Mouse (Mus musculus) CD4-positive, CD25-positive, alpha-beta regulatory T cell, adult 4 months (primary cell): Measurements from ENCODE around the gene Agpat1. TPM values are rescaled to one million over a fixed set of nuclear protein-coding genes. Genes with fewer than 3 reads are reported as not detected.

ENCODE experiments used
- ATAC-seq: one replicate; pipeline ENCODE4 v1.8.0; 2017
- polyA plus RNA-seq, 2 experiments: library from polyadenylated mRNA; unstranded; fragments of 100-300 nt; shearing (Covaris generic); gene quantifications; one replicate each; pipeline ENCODE4 v1.2.1; 2017

The Agpat1 gene
- polyA plus RNA-seq, 2 experiments from 2014 or later, result 16.9 to 19.2 TPM

DNA sequence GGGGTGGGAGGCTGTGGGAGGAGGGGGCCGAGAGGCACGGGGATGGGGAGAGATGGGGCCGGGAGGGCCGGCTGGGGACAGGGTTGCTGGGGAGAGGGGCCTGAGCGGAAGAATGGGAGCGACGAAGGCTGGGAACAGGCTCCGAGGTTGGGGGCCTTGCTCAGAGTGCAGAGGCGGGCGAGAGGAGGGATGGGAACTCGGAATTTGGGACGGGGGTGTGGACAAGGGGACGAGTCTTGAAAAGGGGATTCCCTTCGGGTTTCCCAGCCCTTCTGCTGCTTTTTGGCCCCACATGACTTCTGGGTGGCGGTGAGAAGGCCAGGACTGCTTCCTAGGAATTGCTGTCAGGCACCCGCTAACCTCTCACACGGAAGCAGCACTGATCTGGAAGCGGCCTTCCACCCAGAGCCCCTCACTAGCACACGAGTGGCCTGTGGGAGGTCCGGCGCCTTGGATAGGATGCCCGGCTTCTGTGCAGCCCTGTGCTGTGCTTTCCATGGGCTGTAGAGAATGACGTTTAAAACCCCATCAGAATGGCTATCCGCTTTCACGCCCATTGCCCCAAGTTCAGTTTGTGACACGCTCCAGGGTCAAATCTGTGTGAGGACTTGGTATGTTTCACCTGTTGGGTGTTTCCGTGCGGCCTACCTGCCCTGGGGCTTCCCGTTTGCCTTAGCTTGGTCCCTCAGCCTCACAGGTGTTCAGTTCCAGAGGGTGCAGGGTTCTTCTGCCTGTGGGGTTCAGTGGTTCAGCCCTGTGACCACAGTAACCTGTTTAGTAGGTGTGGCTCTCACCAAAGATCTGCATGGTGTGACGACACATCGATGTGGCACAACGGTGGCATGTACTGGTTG, 2.4 kb downstream of the Agpat1 start:
- no peak for ATAC-seq

DNA sequence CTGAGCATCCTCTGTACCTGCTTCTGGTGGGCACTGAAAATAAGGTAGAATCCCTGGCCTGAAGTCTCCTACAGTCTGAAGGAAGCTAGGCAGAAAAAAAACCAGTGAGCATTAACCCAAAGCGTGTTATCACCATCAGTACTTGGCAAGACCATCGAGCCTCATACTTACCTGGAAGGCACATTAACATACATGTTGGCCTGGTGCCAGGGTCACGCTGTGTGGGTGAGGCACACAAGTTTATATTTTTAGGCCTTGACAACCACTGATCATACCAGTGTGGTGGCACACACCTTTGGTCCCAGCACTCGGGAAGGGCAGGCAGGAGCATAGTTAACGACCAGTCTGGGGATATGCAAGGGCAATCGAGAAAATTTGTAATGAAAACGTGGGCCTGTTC, 3.9 kb downstream of the Agpat1 start:
- no peak for ATAC-seq

DNA sequence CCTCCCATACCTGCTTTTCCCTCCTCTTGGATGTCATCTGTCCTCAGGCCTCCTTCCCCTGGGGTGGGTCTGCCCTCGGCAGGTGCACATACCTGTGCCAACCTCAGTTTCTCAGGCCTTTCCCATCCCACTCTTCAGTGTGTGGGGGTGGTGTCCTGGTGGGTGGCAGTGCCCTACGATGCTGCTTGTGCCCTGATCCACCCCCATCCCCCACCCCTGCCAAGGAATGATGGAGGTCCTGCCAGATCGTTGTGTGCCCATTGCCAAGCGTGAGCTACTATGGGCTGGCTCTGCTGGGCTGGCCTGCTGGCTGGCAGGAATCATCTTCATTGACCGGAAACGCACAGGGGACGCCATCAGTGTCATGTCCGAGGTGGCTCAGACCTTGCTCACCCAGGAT, 7.0 kb downstream of the Agpat1 start:
- no peak for ATAC-seq

DNA sequence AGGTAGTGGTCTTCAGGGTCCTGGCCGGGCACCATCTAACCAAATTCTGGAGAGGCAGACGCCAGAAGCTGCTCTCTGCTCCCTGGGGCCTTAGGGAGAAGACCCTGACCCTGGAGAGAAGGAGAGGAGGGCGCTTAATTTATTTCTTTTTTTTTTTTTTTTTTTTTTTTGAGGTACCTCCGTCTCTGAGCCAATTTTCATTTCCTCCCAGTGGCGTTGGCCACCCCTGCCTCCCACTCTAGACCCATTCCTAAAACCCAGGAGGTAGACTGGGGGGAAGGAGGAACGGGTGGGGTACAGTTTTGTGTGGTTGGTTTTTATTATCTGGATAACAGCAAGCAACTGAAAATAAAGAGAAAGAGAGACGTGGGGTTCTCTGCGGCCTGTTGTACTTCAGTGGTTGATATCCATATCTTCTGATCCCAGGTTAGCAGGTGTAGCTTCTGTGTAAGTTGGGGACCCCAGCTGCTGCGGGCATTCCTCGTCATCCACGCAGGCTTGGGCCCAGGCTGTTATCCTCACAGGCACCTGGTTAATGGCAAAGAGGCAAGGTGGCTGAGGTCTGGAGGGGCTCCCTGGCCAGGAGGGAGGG, 9.1 kb downstream of the Agpat1 start:
- ATAC-seq, result no peak

DNA sequence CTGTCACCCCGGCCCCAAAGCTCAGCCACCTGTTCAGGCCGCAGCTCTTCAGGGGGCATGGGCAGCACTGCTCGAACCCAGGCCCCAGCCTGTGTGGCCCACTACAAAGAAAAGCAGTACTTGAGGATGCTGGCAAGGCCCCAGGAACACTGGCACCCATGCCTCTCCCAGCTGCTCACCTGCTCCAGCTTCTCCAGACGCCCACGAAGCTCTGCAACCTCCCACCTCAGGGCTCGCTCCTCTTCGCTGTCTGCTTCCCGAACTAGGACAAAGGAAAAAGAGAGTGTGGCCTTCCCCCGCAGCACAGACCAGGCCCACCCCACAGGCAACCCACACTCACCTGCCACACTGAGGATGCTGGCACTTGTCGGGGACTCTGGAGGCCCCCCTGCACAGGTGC, 9.8 kb downstream of the Agpat1 start:
- no peak for ATAC-seq

DNA sequence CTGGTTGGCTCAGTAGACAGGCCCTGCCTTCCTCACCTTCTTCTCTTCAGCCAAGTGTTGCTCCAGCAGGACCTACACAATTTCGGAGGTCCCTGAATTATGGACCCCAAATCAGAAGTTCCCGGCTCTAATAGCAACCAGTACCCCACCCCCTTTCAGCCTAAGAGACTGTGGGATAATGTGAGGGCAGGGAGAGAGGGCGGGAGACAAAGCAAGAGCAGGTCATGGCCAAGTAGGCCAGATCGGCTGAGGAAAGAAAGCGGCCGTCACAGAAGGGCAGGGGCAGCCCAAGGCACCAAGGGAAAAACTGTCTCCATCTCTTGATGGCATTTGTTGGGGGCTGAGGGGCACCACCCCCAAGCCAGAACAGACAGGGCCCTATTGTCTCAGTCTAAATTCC, 11.8 kb downstream of the Agpat1 start, which contains the start of gene Egfl8:
Gene Egfl8 (minus strand): TSS at position 101 of the 400 bp plus-strand sequence.
- no peak for ATAC-seq

DNA sequence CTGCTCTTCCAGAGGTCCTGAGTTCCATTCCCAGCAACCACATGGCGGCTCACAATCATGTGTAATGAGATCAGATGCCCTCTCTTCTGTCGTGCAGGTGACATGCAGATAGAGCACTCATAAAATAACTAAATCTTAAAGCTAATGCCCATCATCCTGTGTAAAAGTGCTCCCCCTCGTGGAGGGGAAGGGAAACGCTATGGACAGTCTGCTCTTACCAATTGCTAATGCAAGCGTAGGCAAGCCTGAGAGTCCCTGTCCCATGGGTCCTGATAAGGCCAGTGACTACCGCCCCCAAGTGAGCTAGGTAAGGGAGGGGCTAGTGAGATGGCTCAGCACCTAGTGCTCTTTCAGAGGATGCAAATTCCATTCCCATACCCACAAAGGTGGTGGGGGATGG, 14.9 kb downstream of the Agpat1 start:
- peak; percentile 84 for ATAC-seq

DNA sequence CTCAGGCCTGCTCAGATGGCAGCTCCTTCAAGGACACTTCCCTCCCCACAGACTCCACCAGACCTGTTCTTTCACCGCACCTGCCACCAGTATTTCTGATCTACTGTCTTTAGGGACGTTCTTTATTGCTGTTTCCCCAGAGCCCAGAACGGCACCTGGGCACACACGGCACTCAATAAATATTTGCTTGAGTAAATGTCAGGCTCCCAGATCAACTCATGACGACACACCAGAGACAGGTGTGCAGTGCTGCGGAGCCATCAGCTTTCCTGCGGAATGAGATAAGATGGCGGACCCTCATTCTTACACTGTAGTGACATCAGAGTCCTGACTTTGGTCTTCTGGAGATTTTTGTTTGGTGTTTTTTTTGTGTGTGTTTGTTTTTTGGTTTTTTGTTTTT, 16.9 kb downstream of the Agpat1 start:
- no peak for ATAC-seq

DNA sequence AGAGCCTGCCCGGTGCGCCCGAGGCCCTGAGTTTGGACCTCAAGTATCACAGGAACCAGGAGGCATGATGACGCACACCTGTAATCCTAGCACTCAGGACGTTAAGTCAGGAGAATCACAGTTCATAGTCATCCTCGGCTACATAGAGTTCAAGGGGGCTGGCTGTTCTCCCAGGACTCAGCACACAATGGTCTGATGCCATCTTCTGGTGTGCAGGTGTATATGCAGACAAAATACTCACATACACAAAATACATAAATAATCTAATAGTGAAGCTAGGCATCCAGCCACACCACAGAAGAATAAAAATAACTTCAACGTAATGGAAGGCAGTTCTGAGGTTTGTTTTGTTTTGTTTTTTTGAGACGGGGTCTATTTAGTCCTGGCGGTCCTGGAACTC, 19.1 kb downstream of the Agpat1 start:
- no peak for ATAC-seq

DNA sequence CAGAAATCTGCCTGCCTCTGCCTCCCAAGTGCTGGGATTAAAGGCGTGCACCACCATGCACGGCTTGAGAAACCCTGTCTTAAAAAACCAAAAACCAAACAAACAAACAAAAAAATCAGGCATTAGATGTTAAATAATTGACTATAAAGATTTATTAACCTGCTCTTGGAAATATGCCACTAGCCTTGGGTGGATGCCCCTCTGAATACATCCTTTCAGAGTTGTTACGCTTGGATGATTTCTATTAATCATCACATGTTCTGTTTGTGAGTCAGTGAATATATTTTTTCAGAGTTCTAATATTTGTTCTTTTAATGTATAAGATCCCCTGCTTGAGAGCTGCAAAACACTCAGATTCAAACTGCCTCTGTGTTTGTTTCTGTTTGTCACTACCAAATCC, 20.9 kb downstream of the Agpat1 start:
- ATAC-seq, result no peak

DNA sequence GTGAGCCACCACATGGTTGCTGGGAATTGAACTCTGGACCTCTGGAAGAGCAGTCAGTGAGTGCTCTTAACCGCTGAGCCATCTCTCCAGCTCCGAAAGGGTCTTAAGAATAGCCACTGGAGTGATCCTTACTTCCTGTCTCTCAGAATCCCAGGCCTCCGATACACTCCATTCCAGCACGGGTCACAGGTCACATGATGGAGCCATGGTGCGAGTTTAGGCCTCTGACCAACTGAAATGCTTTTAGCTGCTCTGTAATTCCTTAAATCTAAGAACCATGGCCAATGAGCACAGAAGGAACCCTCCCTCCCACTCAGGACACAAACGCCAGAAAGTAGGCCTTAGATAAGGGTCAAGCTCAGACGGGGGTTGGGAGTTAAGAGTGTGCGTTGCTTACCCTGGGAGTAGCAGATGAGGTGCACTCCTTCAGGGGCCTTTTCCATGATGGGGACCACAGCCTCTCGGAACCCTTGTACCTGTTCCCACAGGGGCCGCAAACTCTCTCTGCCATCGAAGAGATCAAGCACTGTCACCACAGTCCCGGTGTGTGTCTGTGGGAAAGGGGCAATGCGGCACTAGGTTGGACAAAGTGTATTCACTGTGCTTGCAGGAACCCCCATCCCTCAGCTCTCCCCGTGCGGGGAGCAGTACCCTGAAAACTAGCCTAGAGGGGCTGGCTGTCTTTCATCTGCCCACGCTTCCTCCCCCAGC, 22.2 kb downstream of the Agpat1 start:
- ATAC-seq, result no peak

DNA sequence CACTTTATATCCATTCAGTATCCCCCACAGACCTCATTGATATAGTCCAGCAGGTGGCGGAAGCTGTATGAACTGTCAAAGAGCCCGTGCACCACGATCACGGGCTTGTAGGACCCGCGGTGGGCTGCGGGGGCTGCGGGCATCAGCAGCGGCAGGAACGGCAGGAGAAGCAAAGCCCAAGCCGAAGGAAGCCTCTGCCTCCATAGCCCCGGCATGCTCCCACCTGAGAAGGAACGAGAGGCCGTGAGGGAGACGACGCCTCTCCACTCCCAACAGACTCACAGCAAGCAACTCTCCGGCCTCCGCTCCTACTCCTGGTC, 22.7 kb downstream of the Agpat1 start:
- peak; percentile 19 for ATAC-seq

DNA sequence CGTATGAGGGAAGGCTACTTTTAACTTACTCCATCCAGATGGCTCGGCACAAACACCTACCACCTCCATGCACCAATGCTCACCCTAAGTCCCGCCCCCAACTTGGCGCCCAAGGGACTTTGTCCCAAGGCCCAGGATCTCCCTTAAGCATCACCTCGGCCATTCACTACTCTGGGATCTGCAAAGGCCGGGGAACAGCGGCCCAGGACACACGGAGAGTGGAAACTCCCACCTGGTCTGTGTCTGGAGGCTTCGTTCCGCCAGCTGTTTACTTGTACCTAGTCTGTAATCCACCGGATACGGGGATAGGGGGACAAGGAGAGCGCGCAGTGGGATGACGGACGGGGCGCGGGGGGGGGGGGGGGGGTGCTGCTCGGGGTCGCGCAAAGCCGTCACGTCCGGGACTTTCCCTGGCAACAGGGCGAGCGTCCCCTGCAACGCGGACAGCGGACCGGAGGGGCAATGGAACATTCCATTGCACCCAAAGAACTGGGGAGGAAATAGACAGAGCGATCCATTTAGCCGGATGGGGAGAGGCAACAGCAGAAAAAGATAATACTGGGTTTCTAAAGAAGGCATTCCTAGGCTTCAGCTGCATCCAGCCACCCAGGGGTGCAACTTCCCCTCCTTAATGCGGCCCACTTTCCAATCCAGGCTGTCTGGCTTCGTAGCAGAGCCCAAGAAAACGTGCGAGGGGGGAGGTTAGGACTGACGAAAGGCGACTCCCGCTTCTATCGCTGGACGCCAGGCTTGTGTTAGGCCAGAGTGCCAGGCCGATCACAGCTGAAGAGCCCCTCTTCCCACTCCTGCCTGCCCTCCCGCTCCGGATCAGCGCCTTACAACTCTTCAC, 23.3 kb downstream of the Agpat1 start:
- ATAC-seq, result peak; percentile 62

DNA sequence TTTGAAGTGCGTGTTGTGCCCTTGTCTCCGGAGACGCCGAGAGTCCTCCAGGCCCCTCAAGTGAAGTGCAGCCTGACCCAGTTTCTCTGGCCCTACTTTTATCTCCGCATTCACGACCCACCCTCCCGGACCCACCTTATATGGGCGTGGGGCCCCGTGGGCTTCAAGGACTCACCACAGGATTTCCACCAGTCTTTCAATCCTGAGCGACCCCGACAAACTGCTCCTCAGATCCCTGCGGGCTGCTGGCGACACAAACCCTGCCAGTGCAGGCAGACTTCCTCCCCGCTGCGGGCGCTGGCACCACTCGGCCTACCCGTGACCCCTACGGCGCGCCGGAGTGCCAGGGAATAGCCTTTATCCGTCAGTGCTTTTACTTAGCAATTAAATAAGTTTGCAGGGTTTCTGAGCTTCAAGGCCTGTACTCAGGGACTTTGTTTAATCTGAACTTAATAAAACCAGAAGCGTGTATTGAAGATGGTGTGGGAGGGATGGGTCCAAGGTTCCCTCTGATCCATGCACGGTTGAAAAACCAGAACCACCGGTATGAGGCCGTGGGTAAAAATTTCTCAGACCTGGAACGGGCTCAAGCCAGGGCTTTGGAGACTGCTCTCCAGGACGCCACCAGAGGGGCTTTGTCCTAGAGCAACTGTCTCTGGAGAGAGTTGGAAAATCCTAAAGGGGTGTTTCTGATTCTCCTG, 24.0 kb downstream of the Agpat1 start, which contains the start of gene Ppt2:
Gene Ppt2 (minus strand): TSS at position 568 of the 701 bp plus-strand sequence.
- ATAC-seq, result no peak

DNA sequence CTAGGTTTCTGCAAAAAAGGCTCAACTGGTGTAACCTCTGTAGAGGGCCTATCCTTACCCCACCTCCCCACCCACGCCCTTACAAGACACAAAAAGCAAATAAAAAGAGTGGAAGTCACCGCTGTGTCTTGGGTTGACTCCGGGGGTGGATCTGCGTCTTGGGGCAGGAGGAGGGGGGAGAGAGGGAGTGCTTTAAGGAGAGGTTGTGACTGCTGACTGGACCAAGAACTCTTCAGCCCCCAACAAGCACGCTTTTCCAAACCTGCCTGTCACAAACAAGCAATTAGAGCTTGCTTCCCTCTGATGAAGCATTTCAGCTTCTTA, 24.5 kb downstream of the Agpat1 start:
- ATAC-seq, result no peak

DNA sequence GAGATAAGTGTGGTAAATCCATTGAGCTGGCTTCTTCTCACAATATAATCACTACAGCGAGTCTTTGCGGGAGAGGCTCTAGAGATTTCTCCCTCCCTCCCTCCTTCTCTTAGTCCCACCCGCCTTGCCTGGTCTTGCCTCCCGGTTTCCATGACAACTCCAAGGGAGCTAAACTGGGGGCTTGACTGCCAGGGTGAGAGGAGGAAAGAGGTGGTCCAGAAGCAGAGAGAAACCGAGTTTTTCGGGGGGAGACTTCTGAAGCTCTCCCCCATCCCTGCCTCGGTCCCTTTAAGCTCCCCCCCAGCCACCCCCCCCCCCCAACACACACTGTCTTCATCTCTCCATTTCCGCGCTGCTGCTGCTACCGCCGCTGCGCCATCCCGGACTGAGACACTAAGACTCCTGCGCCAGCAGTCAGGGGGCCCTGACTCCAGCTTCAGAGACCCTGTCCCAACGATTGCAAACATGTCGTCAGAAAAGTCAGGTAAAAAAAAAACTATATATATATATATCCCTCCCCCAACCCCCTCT, 25.2 kb downstream of the Agpat1 start, which contains the start of gene Prrt1:
Gene Prrt1 (plus strand): TSS at position 313 of the 531 bp plus-strand sequence.
- ATAC-seq, result no peak

DNA sequence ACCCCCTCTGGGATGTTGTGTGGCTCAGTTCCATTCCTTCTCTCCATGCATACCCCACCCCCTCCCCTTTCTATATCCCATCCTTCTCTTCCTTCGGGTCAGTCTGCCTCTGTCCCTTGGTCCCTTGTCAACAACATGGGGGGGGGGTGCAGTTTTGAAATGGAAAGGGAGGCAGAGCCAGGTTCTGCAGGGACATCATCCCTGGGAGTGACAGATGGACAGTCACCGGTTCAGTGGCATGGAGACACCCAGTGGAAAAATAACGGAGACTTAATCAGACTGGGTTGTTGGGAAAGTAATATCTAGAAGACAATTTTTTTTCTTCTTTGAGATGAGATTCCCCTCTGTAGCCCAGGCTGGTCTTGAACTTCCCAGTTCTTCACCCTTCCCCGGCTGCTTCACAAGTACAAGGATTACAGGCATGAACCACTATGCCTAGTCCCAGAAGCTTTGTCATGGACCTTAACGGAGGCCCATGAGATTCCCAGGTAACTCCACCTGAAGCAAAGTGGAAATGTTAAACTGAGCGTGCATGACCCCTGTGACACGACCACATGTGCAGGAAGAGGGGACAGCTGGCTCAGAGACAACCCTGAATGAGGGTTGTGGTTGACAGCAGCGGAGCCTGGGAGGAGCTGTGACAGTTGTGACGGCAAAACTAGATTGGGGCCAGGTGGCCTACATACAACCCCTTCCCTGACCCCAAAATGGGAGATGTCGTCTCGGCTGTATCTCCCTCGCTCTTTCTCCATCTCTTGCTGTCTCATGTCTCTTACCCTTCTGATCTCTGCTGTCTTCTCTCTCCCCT, 25.9 kb downstream of the Agpat1 start:
- ATAC-seq, result peak; percentile 48

DNA sequence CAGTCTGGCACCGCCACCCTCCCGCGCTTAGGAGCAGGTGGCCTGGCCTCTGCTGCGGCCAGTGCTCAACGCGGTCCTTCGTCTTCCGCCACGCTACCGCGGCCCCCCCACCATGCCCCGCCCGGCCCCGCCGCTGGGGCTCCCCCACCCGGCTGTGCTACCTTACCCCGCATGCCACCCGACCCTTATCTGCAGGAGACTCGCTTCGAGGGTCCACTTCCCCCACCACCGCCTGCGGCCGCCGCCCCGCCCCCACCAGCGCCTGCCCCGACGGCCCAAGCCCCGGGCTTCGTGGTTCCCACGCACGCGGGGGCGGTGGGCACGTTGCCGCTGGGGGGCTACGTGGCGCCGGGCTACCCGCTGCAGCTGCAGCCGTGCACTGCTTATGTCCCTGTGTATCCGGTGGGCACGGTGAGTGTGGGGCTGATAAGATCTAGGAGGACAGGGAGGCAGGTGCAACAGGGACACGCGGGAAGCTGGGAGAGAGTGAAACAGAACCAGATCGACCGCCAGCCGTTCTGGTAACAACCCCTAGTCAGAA, 26.8 kb downstream of the Agpat1 start:
- no peak for ATAC-seq

DNA sequence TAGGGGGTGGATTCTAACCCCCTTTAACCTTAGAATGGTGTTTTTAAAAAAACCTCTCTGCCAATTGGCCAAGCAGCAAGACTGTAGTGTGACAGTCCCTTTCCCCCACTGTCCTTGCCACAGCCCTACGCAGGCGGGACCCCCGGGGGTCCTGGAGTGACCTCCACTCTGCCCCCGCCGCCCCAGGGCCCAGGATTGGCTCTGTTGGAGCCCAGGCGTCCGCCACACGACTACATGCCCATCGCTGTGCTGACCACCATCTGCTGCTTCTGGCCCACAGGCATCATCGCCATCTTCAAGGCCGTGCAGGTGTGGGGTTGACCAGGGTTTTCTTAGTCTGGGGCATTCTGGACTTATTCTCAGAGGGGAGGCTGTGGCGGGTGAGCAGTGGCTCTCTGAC, 27.6 kb downstream of the Agpat1 start:
- ATAC-seq, result no peak

DNA sequence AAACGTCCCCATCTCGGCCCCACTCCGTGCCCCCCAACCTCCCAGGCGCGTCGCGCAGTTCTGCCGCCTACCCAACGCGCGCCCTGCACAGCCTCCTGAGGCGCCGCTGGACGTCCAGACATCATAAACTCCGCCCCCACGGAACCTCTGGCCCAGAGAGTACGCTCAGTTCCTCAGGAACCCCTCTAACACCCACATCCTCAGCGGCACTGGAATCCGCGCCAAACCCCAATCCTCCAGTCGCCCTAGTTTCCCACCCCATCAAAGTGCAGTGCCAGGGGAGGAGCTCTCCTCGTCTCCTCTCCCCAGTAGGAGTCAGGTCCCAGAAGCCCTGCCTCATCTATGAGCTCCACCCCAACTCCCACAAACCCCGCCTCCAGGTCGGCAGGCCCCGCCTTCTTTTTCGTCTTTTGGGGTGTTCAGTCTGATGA, 28.2 kb downstream of the Agpat1 start:
- ATAC-seq, result peak; percentile 56

DNA sequence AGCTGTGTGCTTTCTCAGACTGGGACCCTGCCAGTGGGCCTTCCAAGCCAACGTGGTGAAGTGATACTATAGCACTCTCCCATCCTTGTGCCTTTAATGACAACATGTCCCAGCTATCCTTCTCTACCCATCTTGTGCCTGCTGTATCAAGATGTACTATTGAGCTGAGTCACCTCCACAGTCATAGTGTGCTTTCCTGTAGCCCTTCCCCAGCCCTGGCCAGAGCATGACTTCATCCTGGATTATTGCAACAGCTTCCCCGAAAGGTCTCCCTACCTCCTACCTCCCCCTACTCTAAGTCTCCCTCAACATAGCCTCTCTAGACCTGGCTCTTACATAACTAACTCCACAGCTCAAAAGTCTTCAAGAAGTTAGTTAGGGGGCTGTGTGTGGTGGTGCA, 31.6 kb downstream of the Agpat1 start:
- ATAC-seq, result no peak
